Mouse (Mus musculus): ENCODE results near the gene Lypla2.

Lypla2 gene

GRCm38 (mm10) chr4:135972911-135973811 is 735 bp upstream of the Lypla2 start:
- no peak for DNase-seq

GRCm38 (mm10) chr4:135971805-135972555 is 446 bp downstream of the Lypla2 start:
- DNase-seq: no peak

- no peak for DNase-seq
Measured at GRCm38 (mm10) chr4:135970585-135970984, 1.8 kb downstream of the Lypla2 start.

DNA sequence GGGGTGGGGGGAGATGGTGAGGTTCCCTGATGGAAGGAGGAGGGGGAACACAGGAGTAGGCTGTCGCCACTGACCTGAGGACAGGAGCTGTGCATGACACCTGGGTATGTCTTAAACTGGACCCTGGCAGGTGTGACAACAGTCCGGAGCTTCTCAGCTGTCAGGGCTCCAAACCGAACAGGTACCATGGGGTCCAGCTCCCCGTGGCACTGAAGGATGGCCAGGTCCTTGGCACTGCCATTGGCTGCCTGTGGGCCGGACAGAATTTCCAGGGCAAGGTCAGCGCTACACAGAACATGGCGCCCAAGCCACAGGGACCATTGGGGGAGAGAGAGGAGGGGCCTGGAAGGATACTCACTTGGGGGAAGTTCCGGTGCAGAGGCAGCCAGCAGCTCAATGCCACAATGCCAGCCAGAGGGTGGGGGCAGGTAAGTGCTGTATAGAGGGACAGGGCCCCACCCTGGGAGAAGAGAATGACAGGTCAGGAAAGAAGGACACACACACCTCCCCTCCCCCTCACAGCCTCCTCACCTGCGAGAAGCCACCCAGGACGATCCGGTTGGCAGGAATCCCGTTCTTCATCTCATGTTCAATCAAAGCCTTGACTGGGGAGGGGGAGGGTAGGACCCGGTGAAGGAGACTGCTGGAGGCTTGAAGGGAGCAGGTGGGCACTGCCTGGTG is 3.2 kb downstream of the Lypla2 start:
- no peak for DNase-seq

- no peak for DNase-seq
Measured at GRCm38 (mm10) chr4:135968271-135968869, 4.1 kb downstream of the Lypla2 start.

GRCm38 (mm10) chr4:135967086-135967760 is 5.2 kb downstream of the Lypla2 start:
- no peak for DNase-seq

DNA sequence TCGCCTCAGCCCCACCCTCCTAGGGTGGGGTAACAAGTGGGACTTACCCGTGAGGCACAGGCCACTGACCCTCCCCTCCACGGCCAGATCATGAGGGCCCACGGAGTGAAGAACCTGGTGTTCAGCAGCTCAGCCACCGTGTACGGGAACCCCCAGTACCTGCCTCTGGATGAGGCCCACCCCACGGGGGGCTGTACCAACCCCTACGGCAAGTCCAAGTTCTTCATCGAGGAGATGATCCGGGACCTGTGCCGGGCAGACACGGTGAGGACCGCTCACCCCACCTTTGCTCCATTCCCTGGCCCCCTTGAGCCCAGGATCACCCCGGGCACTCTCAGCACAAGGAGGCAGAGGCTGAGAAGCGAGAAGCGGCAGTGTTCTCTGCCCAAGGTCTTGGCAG is 6.1 kb downstream of the Lypla2 start:
- DNase-seq: no peak

GRCm38 (mm10) chr4:135965113-135965512 is 7.3 kb downstream of the Lypla2 start:
- no peak for DNase-seq

GRCm38 (mm10) chr4:135964426-135964825 is 8.0 kb downstream of the Lypla2 start:
- peak; percentile 59 for DNase-seq

- peak; percentile 95 for DNase-seq
Measured at GRCm38 (mm10) chr4:135963457-135964193, 8.8 kb downstream of the Lypla2 start, which contains the start of gene Gale. Gale (plus strand) TSS chr4:135963727.

GRCm38 (mm10) chr4:135962946-135963345 is 9.5 kb downstream of the Lypla2 start:
- DNase-seq: no peak

DNA sequence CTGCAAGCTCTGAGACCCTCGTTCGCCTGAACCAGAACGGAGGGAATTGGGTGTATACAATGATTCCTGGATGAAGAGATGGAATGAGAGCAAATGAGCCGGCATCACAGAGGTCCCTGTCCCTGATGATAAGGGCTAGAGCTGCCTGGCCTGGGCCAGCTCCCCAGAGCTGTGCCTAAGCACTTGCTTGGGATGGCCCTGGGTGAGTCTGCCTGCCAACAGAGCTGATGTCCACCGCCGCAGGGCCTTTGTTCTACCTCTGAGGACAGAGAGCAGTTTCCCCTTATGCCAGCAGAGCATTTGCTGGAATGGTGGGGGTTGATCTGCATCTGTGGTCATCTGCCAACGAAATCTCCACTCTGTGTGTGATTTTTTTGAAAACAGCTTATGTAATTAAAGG is 10.2 kb downstream of the Lypla2 start:
- no peak for DNase-seq

GRCm38 (mm10) chr4:135961709-135962108 is 10.7 kb downstream of the Lypla2 start:
- DNase-seq: no peak

- peak; percentile 77 for DNase-seq
Measured at GRCm38 (mm10) chr4:135960717-135961116, 11.7 kb downstream of the Lypla2 start.

DNA sequence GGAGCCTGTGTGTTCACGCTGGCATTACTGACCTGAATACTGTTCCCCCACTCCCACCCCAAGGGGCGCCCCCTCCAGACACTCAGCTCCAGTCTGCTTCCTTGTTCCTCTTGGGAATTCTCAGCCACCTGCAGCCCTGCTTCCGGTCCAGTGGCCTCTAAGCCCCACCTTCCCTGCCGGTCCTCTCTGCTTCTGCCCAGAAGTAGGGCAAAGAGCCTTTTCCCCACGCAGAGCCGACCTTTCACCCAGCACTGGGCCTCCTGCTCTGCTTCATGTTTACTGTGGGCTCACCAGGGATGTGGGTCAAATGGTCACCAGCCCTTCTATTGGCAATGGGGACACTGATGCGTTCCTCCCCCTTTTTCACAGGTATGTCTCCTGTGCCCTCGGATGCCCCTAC is 14.1 kb downstream of the Lypla2 start:
- DNase-seq: no peak

DNA sequence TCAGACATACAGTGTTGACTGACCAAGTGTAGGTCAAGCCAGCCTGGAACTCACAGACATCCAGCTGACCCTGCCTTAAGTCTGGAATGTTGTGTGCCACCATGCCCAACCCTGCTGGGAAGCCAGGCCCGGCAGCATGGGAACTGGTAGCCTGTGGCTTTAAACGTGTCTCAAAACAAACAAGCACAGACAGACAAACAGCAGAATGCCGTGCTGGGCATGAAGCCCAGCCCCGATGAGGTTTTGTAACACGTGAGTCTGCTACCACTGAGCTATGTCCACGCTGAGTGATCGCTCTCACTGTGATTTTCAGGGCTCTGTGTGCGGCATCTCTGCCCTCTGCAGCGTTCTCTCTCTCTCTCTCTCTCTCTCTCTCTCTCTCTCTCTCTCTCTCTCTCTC is 16.5 kb downstream of the Lypla2 start:
- no peak for DNase-seq

DNA sequence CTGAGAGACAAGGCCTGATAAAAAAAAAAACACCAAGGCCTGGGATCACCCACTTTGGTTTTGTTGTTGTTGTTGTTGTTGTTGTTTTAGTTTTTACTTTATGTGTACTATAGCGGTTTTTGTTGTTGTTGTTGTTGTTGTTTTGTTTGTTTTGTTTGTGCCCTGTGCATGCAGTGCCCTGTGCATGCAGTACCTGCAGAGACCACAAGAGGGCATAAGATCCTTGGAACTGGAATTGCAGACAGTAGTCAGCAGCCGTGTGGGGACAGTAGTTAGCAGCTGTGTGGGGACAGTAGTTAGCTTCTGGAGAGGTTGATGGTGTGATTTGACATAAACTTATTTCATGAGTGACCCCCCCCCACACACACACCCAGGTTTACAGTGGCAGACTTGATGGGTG is 18.2 kb downstream of the Lypla2 start:
- DNase-seq: no peak

DNA sequence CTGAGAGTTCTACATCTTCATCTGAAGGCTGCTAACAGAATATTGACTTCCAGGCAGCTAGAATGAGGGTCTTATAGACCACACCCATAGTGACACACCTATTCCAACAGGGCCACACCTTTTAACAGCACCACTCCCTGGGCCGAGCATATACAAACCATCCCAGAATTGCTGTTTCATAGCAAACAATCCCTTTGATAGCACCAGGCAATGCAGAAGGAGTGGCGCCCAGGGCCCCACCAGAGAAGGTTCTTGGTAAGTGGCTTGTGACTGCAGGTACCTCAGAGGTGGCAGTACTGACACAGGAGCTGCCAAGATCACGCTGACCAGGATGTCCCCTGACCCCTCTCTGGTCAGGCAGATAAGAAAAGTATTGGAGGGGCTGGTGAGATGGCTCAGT is 19.2 kb downstream of the Lypla2 start:
- no peak for DNase-seq

DNA sequence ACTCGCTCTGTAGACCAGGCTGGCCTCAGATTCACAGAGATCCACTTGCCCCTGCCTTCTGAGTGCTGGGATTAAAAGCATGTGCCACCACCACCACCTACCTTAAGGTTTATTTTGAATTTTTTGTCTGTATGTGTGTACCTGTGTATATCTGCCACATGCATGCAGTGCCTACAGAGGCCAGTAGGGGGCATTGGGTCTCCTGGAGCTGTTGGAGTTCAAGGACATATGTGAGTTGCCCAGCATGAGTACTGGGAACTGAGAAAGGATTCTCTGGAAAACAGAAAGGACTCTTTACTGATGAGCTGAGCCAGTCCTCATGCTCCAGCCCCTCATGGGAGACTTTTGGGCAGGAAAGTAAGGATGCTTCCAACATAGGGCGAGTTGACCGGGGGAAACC is 20.9 kb downstream of the Lypla2 start:
- DNase-seq: no peak

DNA sequence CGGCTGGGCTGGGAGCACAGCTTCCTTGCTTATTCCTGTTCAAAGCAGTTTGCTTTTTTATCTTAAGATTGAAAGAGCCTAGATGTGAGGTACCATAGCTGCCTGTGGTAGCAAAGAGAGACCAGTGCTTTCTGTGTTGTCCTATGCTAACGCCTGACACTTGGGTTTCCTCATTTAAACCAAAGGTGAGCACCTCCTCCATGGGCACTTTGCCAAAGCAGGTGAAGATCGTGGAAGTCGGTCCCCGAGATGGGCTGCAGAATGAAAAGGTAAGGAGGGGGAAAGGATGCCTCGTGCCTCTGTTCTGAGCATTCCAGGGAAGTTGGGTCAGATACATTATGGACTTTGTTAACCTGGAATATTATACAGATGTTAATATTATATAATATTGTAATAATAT is 22.1 kb downstream of the Lypla2 start:
- DNase-seq: no peak

GRCm38 (mm10) chr4:135949911-135950310 is 22.5 kb downstream of the Lypla2 start:
- no peak for DNase-seq

DNA sequence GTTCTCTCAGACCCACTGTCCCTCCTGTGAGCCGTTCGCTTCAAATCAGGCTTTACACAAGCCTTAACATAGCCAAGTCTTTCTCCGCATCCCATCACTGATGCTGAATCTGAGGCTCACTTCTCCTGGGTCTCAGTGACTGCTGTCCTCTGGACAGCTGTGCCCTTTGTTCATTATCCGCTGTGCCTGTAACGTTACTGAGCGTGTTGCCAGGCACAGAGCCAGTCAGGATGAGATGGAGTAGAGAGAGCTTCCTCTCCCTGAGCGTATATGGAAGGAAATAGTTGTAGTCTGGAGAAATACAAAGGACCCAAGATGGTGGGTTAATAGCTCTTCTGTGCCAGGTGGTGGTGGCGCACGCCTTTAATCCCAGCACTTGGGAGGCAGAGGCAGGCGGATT is 23.0 kb downstream of the Lypla2 start:
- no peak for DNase-seq

Data from layer of hippocampus, adult 9-11 months (tissue).